Mouse (Mus musculus) left cerebral cortex, postnatal 14 days (tissue): ENCODE measurements at regions not wholly inside any gene's neighbourhood (a gene's known extent, or its start where the extent isn't known, plus 50 kb on each side); places are given as distances from the start of the nearest gene placed in this dataset.

Source experiments
- DNase-seq, 2 experiments: peaks; one replicate each; pipeline ENCODE4 v3.0.0; 2021 to 2022; ENCODE audit warnings: low spot score in 2 of 2, mixed read lengths in 1 of 2
- intact Hi-C: fragments of 180-260 bp; cut with DNase I; formaldehyde crosslinking; loops from one replicate; pipeline ENCODE4 v1.15.1; 2025

- intact Hi-C loops = no loop called here
- DNase-seq = no peak
These were observed 82.9 kb upstream of the Cryz start for GRCm38 (mm10) chr3:154513566-154513965.

GRCm38 (mm10) chr3:154510160-154510559, 86.4 kb upstream of the Cryz start:
- intact Hi-C loops = no loop called here
- DNase-seq = no peak

GRCm38 (mm10) chr3:154509394-154509793, 87.1 kb upstream of the Cryz start:
- no peak for DNase-seq
- intact Hi-C loops = no loop called here

- no peak for DNase-seq
- intact Hi-C loops = no loop called here
These were observed 103.1 kb upstream of the Cryz start for GRCm38 (mm10) chr3:154493387-154493920.

GRCm38 (mm10) chr3:154472426-154472825, 124.1 kb upstream of the Cryz start:
- intact Hi-C loops = no loop called here
- no peak for DNase-seq

GRCm38 (mm10) chr3:154467581-154468374, 128.7 kb upstream of the Cryz start:
- intact Hi-C loops = no loop called here
- peak; percentile 64 to 74 for DNase-seq

GRCm38 (mm10) chr3:154458208-154458607, 127.7 kb upstream of the Lhx8 start:
- intact Hi-C loops = no loop called here

GRCm38 (mm10) chr3:154453025-154453424, 122.6 kb upstream of the Lhx8 start:
- intact Hi-C loops = no loop called here
- DNase-seq = no peak

More at GRCm38 (mm10) chr3:154458208-154458607, 127.7 kb upstream of the Lhx8 start:
- DNase-seq = no peak

- DNase-seq = no peak
- intact Hi-C loops = no loop called here
These were observed 122.1 kb upstream of the Lhx8 start for GRCm38 (mm10) chr3:154452585-154452984.

- peak in 1 of 2 experiments; percentile 9 for DNase-seq
- intact Hi-C loops = no loop called here
These were observed 120.7 kb upstream of the Lhx8 start for GRCm38 (mm10) chr3:154451169-154451568.

- intact Hi-C loops = no loop called here
- no peak for DNase-seq
These were observed 113.1 kb upstream of the Lhx8 start for GRCm38 (mm10) chr3:154443351-154444075.

GRCm38 (mm10) chr3:154441454-154441853, 111.0 kb upstream of the Lhx8 start:
- intact Hi-C loops = no loop called here
- no peak for DNase-seq

GRCm38 (mm10) chr3:154440899-154441298, 110.4 kb upstream of the Lhx8 start:
- DNase-seq = no peak
- intact Hi-C loops = no loop called here

GRCm38 (mm10) chr3:154430856-154431255, 100.4 kb upstream of the Lhx8 start:
- intact Hi-C loops = no loop called here
- no peak for DNase-seq

GRCm38 (mm10) chr3:154429666-154430065, 99.2 kb upstream of the Lhx8 start:
- no peak for DNase-seq
- intact Hi-C loops = no loop called here

- intact Hi-C loops = no loop called here
- no peak for DNase-seq
These were observed 94.1 kb upstream of the Lhx8 start for GRCm38 (mm10) chr3:154424589-154424988.

GRCm38 (mm10) chr3:154421461-154421950, 91.0 kb upstream of the Lhx8 start:
- intact Hi-C loops = no loop called here

GRCm38 (mm10) chr3:154418177-154418832, 87.8 kb upstream of the Lhx8 start:
- intact Hi-C loops = no loop called here
- DNase-seq = no peak

More at GRCm38 (mm10) chr3:154421461-154421950, 91.0 kb upstream of the Lhx8 start:
- DNase-seq = no peak

GRCm38 (mm10) chr3:154414358-154414757, 83.9 kb upstream of the Lhx8 start:
- DNase-seq = no peak

GRCm38 (mm10) chr3:154410292-154410691, 79.8 kb upstream of the Lhx8 start:
- no peak for DNase-seq
- intact Hi-C loops = no loop called here

More at GRCm38 (mm10) chr3:154414358-154414757, 83.9 kb upstream of the Lhx8 start:
- intact Hi-C loops = no loop called here
